ENCODE assay signal across 10 mouse cellular contexts in genomic region chr4:81563574-81563973, GRCm38 (mm10).
DNase-seq lines count a peak whose midpoint lies in the region; ATAC-seq lines count a peak whose summit lies in the region.
"Had no signal": no experiment of that assay in that cellular context is flagged by ENCODE, and none has a peak within 500 bp of the region (broad histone marks: within the 10 kb centered on the region; RNA-seq: fewer than 3 reads in every experiment).

No protein-coding gene starts in this region.

- peak overlapping the region; percentile 41 for H3K4me2 ChIP-seq in heart, embryonic 11.5 days
- H3K4me2 ChIP-seq in neural tube, embryonic 12.5 days (replicated peaks): no peak overlapping the region
- peak overlapping the region; percentile 34 for H3K4me2 ChIP-seq in limb, embryonic 12.5 days

- no peak overlapping the region for H3K4me3 ChIP-seq in heart, embryonic 11.5 days (ENCODE audit: low read depth, low read length)
- H3K4me3 ChIP-seq in neural tube, embryonic 12.5 days: no peak overlapping the region
- no peak overlapping the region for H3K4me3 ChIP-seq in limb, embryonic 12.5 days (replicated peaks)
- H3K4me3 ChIP-seq: heart, adult 2 months had no signal

- WGBS in heart, embryonic 11.5 days (ENCODE audit: insufficient replicate concordance): 21% methylated on average over 10 of the region's 10 CpGs
- WGBS in neural tube, embryonic 12.5 days: 52% methylated on average over 10 of the region's 10 CpGs
- 18% methylated on average over 10 of the region's 10 CpGs for WGBS in limb, embryonic 12.5 days

- peak overlapping the region; percentile 59 for H3K27ac ChIP-seq in heart, embryonic 11.5 days (ENCODE audit: low read depth, low read length)
- H3K27ac ChIP-seq in neural tube, embryonic 12.5 days: no peak overlapping the region
- peak overlapping the region; percentile 56 for H3K27ac ChIP-seq in limb, embryonic 12.5 days
- H3K27ac ChIP-seq: heart, adult 2 months had no signal

- H3K9me3 ChIP-seq in heart, embryonic 11.5 days (replicated peaks; ENCODE audit: control insufficient read depth, low read length): no peaks in the 10 kb centered on the region
- H3K9me3 ChIP-seq in neural tube, embryonic 12.5 days: no peaks in the 10 kb centered on the region
- H3K9me3 ChIP-seq in limb, embryonic 12.5 days: no peaks in the 10 kb centered on the region

- peaks cover 22% of the 10 kb centered on the region; the same call in 1 of the 2 replicates for H3K4me1 ChIP-seq in heart, embryonic 11.5 days (ENCODE audit: control insufficient read depth, insufficient read depth, low read length)
- peaks cover 14% of the 10 kb centered on the region for H3K4me1 ChIP-seq in neural tube, embryonic 12.5 days
- peaks cover 48% of the 10 kb centered on the region for H3K4me1 ChIP-seq in limb, embryonic 12.5 days (replicated peaks)

- H3K27me3 ChIP-seq in heart, embryonic 11.5 days (ENCODE audit: control insufficient read depth, insufficient read depth, low read length): no peaks in the 10 kb centered on the region
- no peaks in the 10 kb centered on the region for H3K27me3 ChIP-seq in neural tube, embryonic 12.5 days (replicated peaks)
- no peaks in the 10 kb centered on the region for H3K27me3 ChIP-seq in limb, embryonic 12.5 days

- peak overlapping the region; percentile 22; the same call in 1 of the 2 replicates for H3K9ac ChIP-seq in heart, embryonic 11.5 days (ENCODE audit: low read depth, low read length)
- peak overlapping the region; percentile 17; the same call in 1 of the 2 replicates for H3K9ac ChIP-seq in neural tube, embryonic 12.5 days
- H3K9ac ChIP-seq in limb, embryonic 12.5 days (replicated peaks): no peak overlapping the region

- no peaks in the 10 kb centered on the region for H3K36me3 ChIP-seq in heart, embryonic 11.5 days (ENCODE audit: control insufficient read depth, insufficient read depth, low read length)
- H3K36me3 ChIP-seq in neural tube, embryonic 12.5 days: no peaks in the 10 kb centered on the region
- H3K36me3 ChIP-seq in limb, embryonic 12.5 days: no peaks in the 10 kb centered on the region

- peak; percentile 49; the same call in 1 of the 2 replicates for ATAC-seq in heart, embryonic 11.5 days (replicated peaks; ENCODE audit: insufficient number of reproducible peaks, low FRiP score, low TSS enrichment)
- ATAC-seq in neural tube, embryonic 12.5 days (ENCODE audit: low FRiP score, low read depth): no peak
- no peak for ATAC-seq in limb, embryonic 12.5 days (ENCODE audit: insufficient number of reproducible peaks, insufficient read depth, low FRiP score, low TSS enrichment, low read depth)
- ATAC-seq in granulocyte monocyte progenitor cell, adult 5-6 weeks (replicated peaks; ENCODE audit: poor library complexity, severe bottlenecking): no peak

- DNase-seq in heart, adult 18-20 months: no peak
- no peak for DNase-seq in neural tube, embryonic 10.5 days (ENCODE audit: extremely low spot score, low spot score)
- DNase-seq in yolk sac, embryonic 10.5 days (ENCODE audit: low spot score): peak; percentile 10
- DNase-seq in retina, postnatal 1 day: no peak
- DNase-seq: thymus, postnatal 25 days had no signal
